Mouse (Mus musculus) CH12.LX (cell line): ENCODE results near the gene Cacng2. TPM values are rescaled to one million over a fixed set of nuclear protein-coding genes. Genes with fewer than 3 reads are reported as not detected.

ENCODE experiments used
- DNase-seq: peaks from one replicate; pipeline ENCODE4 v3.0.0-alpha.2; 2013; ENCODE audit errors: extremely low read depth
- H3K27ac ChIP-seq: 2 replicates; pipeline ENCODE4 v1.5.1; 2012; ENCODE audit warnings: low read depth, mild to moderate bottlenecking, control low read depth, moderate library complexity; ENCODE audit not compliant: insufficient read depth
- H3K27me3 ChIP-seq: replicated peaks from 2 replicates; pipeline ENCODE3; 2012; ENCODE audit warnings: inconsistent platforms
- H3K36me3 ChIP-seq, 2 experiments: replicated peaks in 1 of 2; 2 replicates each; pipeline versions ENCODE3 to v1.6.1; 2012; ENCODE audit warnings: inconsistent platforms in 1 of 2, low read length in 1 of 2, mild to moderate bottlenecking in 1 of 2, mixed read lengths in 1 of 2, moderate library complexity in 1 of 2; ENCODE audit not compliant: control insufficient read depth in 1 of 2, insufficient read depth in 1 of 2
- H3K4me1 ChIP-seq, 2 experiments: 2 replicates each; pipeline ENCODE4 v1.6.1; 2012; ENCODE audit warnings: inconsistent platforms in 1 of 2, moderate library complexity in 1 of 2; ENCODE audit not compliant: insufficient read depth in 2 of 2, control insufficient read depth in 1 of 2
- H3K4me2 ChIP-seq: 2 replicates; pipeline ENCODE4 v1.6.1; 2012; ENCODE audit warnings: low read depth, mild to moderate bottlenecking, control low read depth; ENCODE audit not compliant: poor library complexity, insufficient read depth, severe bottlenecking
- H3K4me3 ChIP-seq, 3 experiments: fragments of 150-350 bp in 1 of 3; sonication (generic) in 1 of 3; replicated peaks in 1 of 3; 2 replicates each; pipeline versions ENCODE3 to v1.5.1; 2011 to 2012; ENCODE audit warnings: low read depth in 2 of 3, low read length in 2 of 3, mild to moderate bottlenecking in 2 of 3, moderate library complexity in 2 of 3, control low read depth in 1 of 3, improper control_type of control experiment in 1 of 3, inconsistent platforms in 1 of 3, mixed read lengths in 1 of 3; ENCODE audit not compliant: poor library complexity in 1 of 3
- H3K79me2 ChIP-seq: replicated peaks from 2 replicates; pipeline ENCODE4 v1.6.1; 2012; ENCODE audit warnings: mild to moderate bottlenecking, moderate library complexity; ENCODE audit not compliant: control insufficient read depth, poor library complexity, insufficient read depth, severe bottlenecking; ENCODE audit errors: extremely low read depth
- H3K9ac ChIP-seq: 2 replicates; pipeline ENCODE4 v1.6.1; 2012; ENCODE audit warnings: low read depth, mild to moderate bottlenecking, control low read depth, moderate library complexity; ENCODE audit not compliant: insufficient read depth
- H3K9me3 ChIP-seq: replicated peaks from 2 replicates; pipeline ENCODE3; 2012; ENCODE audit warnings: low read length, inconsistent platforms, mixed read lengths
- BHLHE40 ChIP-seq: IDR thresholded peaks from 2 replicates; pipeline ENCODE4 v1.6.1; 2011; ENCODE audit warnings: mild to moderate bottlenecking, low read depth, low read length, improper control_type of control experiment
- CHD2 ChIP-seq: IDR thresholded peaks from 2 replicates; pipeline ENCODE4 v1.6.1; 2011; ENCODE audit warnings: low read length, improper control_type of control experiment
- CTCF ChIP-seq, 2 experiments: IDR thresholded peaks in 1 of 2; conservative IDR thresholded peaks in 1 of 2; 2 replicates each; pipeline ENCODE4 v1.5.1; 2011 to 2012; ENCODE audit warnings: low read depth in 2 of 2, low read length in 2 of 2, improper control_type of control experiment in 1 of 2, inconsistent platforms in 1 of 2, mild to moderate bottlenecking in 1 of 2, moderate library complexity in 1 of 2
- ELF1 ChIP-seq: IDR thresholded peaks from 2 replicates; pipeline ENCODE4 v1.6.1; 2014; ENCODE audit warnings: low read depth, mild to moderate bottlenecking, inconsistent platforms, low read length, improper control_type of control experiment
- EP300 ChIP-seq: IDR thresholded peaks from 2 replicates; pipeline ENCODE4 v1.6.1; 2011; ENCODE audit warnings: low read length, improper control_type of control experiment
- ETS1 ChIP-seq: conservative IDR thresholded peaks from 2 replicates; pipeline ENCODE4 v1.6.1; 2012; ENCODE audit warnings: low read depth, mild to moderate bottlenecking, inconsistent platforms, low read length, improper control_type of control experiment, moderate library complexity
- JUND ChIP-seq: conservative IDR thresholded peaks from 2 replicates; pipeline ENCODE4 v1.6.1; 2011; ENCODE audit warnings: low read depth, low read length, improper control_type of control experiment
- MAFK ChIP-seq: IDR thresholded peaks from 2 replicates; pipeline ENCODE4 v1.6.1; 2011; ENCODE audit warnings: low read length, improper control_type of control experiment; ENCODE audit not compliant: insufficient replicate concordance
- MAZ ChIP-seq: IDR thresholded peaks from 2 replicates; pipeline ENCODE4 v1.6.1; 2012; ENCODE audit warnings: low read depth, mild to moderate bottlenecking, inconsistent platforms, low read length, improper control_type of control experiment, moderate library complexity
- MEF2A ChIP-seq: IDR thresholded peaks from 2 replicates; pipeline ENCODE4 v1.6.1; 2014; ENCODE audit warnings: low read depth, mild to moderate bottlenecking, inconsistent platforms, low read length, improper control_type of control experiment, borderline replicate concordance
- MYC ChIP-seq: IDR thresholded peaks from 2 replicates; pipeline ENCODE4 v1.6.1; 2011; ENCODE audit warnings: low read depth, mild to moderate bottlenecking, improper control_type of control experiment, low read length
- NELFE ChIP-seq: IDR thresholded peaks from 2 replicates; pipeline ENCODE4 v1.6.1; 2011; ENCODE audit warnings: low read depth, low read length, improper control_type of control experiment
- PAX5 ChIP-seq: IDR thresholded peaks from 2 replicates; pipeline ENCODE4 v1.6.1; 2012; ENCODE audit warnings: low read length, inconsistent platforms, mixed read lengths
- POLR2A ChIP-seq: IDR thresholded peaks from 2 replicates; pipeline ENCODE4 v1.6.1; 2011; ENCODE audit warnings: low read depth, mild to moderate bottlenecking, improper control_type of control experiment, low read length
- POLR2AphosphoS2 ChIP-seq: IDR thresholded peaks from 2 replicates; pipeline ENCODE4 v1.6.1; 2011; ENCODE audit warnings: low read depth, low read length, improper control_type of control experiment
- RAD21 ChIP-seq: IDR thresholded peaks from 2 replicates; pipeline ENCODE4 v1.6.1; 2011; ENCODE audit warnings: low read depth, mild to moderate bottlenecking, low read length, improper control_type of control experiment, moderate library complexity
- RCOR1 ChIP-seq: conservative IDR thresholded peaks from 2 replicates; pipeline ENCODE4 v1.6.1; 2012; ENCODE audit warnings: low read depth, mild to moderate bottlenecking, inconsistent platforms, low read length, improper control_type of control experiment
- TBP ChIP-seq: conservative IDR thresholded peaks from 2 replicates; pipeline ENCODE4 v1.6.1; 2011; ENCODE audit warnings: low read depth, low read length, improper control_type of control experiment
- UBTF ChIP-seq: IDR thresholded peaks from 2 replicates; pipeline ENCODE4 v1.6.1; 2012; ENCODE audit warnings: low read depth, mild to moderate bottlenecking, inconsistent platforms, low read length, improper control_type of control experiment, moderate library complexity
- USF1 ChIP-seq: IDR thresholded peaks from 2 replicates; pipeline ENCODE4 v1.6.1; 2014; ENCODE audit warnings: low read depth, mild to moderate bottlenecking, inconsistent platforms, low read length, improper control_type of control experiment
- ZC3H11A ChIP-seq: IDR thresholded peaks from 2 replicates; pipeline ENCODE4 v1.6.1; 2012; ENCODE audit warnings: low read depth, mild to moderate bottlenecking, inconsistent platforms, low read length, improper control_type of control experiment
- ZKSCAN1 ChIP-seq: IDR thresholded peaks from 2 replicates; pipeline ENCODE4 v1.6.1; 2012; ENCODE audit warnings: low read depth, inconsistent platforms, low read length, improper control_type of control experiment, borderline replicate concordance
- ZNF384 ChIP-seq: IDR thresholded peaks from 2 replicates; pipeline ENCODE4 v1.6.1; 2012; ENCODE audit warnings: low read depth, low read length, improper control_type of control experiment, inconsistent platforms
- dilution Hi-C: fragments of 300-500 bp; cut with MboI; formaldehyde crosslinking; loops from 2 replicates; pipeline ENCODE4 v1.14.3; 2020; ENCODE audit warnings: low sequenced_read_pairs; ENCODE audit not compliant: extremely low pct_unique_long_range_greater_than_20kb, extremely low pct_ligation_motif_present
- in situ Hi-C: fragments of 300-500 bp; cut with MboI; formaldehyde crosslinking; loops from 3 replicates; pipeline ENCODE4 v1.14.3; 2019; ENCODE audit warnings: low sequenced_read_pairs, low pct_ligation_motif_present, low pct_unique_long_range_greater_than_20kb, mixed read lengths
- polyA plus RNA-seq: library from polyadenylated mRNA; unstranded; fragments of >175 nt; gene quantifications from 2 replicates; pipeline ENCODE4 v1.2.1, GENCODE M21; 2012; ENCODE audit warnings: low read depth; ENCODE audit not compliant: insufficient read length
- total RNA-seq, 2 experiments: library from RNA; depleted of rRNA; stranded (reverse); fragments of 300-350 nt in 1 of 2; fragments of >200 nt in 1 of 2; gene quantifications; 2 replicates each; pipeline ENCODE4 v1.2.3; 2012 to 2014

The Cacng2 gene
- total and polyA plus RNA-seq, 3 experiments: not detected

DNA sequence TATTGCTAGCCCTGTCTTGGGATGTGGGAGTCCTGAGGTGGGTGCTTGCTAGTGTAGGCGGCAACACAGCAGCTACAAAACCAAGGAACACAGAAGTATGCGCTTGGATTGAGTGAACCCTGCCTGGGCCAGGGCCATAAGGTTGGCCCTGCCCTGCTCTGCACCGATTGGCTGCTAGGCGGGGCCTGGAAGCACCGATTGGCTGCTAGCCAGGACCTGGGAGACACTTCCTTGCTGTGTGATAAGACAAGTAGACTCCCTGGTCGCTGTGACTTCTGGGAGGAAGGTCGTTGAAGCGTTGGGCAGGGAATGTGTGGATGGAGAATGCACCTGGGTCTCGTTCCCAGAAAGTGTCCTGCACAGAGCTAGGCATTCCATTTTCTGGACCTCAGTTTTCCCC is 115.9 kb downstream of the Cacng2 start:
- Histone ChIP-seq H3K4me2 (no peak overlapping the region), H3K27ac (no peak overlapping the region), H3K36me3 (no peaks in the 10 kb centered on the region), H3K4me3 (no peak overlapping the region)
- in situ Hi-C loops: loop anchor here (10.0 kb wide), 1 partner anchor 151 kb away; no protein-coding TSS in a partner anchor
- TF ChIP-seq CHD2 (no peak), ZC3H11A (no peak), POLR2AphosphoS2 (no peak), RCOR1 (no peak), ELF1 (no peak), POLR2A (no peak), EP300 (no peak), ETS1 (no peak), ZNF384 (no peak)
- TF ChIP-seq, all 38 proteins: peak for 0
- peak; percentile 9 for DNase-seq
- Histone ChIP-seq H3K9me3 (no peaks in the 10 kb centered on the region), H3K9ac (no peak overlapping the region), H3K79me2 (no peaks in the 10 kb centered on the region), H3K4me1 (no peaks in the 10 kb centered on the region), H3K27me3 (peaks cover 92% of the 10 kb centered on the region)
- dilution Hi-C loops: no loop called here

DNA sequence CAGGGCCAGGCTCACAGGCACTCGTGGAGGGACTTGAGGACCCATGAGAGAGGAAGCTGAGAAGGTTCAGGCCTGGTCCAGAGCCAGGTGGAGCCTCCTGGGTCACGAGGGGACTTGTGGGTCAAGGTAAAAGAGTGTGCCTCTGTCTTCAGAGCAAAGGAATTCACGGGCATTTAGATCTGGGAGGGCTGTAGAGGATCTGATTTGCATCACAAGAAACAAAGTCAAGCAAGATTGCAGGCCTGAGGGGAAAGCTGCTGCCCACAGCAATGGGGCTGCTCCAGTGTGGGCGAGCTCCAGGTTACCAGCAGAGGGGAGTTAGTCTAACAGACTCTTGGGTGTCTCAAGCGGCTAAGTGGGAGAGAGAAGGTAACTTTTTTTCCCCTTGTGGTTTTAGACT is 118.4 kb downstream of the Cacng2 start:
- no peak overlapping the region for H3K4me3 ChIP-seq
- TF ChIP-seq UBTF: no peak
- TF ChIP-seq CTCF (conservative IDR thresholded peaks at IDR 0.05 in 1 of 2, IDR thresholded peaks at IDR 0.05 in 1 of 2; ENCODE audit: low read depth in 2 of 2, low read length in 2 of 2): no peak
- no peak for TF ChIP-seq POLR2AphosphoS2
- TF ChIP-seq RAD21: no peak
- no peak for TF ChIP-seq PAX5
- no peak for TF ChIP-seq JUND
- no peak for TF ChIP-seq MAZ
- TF ChIP-seq ZC3H11A: no peak
- no peak for TF ChIP-seq USF1
- TF ChIP-seq TBP: no peak
- no peak for TF ChIP-seq MEF2A
- no peak for TF ChIP-seq CHD2
- TF ChIP-seq MYC: no peak
- TF ChIP-seq NELFE: no peak
- TF ChIP-seq ZKSCAN1: no peak
- TF ChIP-seq RCOR1: no peak
- no peak for TF ChIP-seq EP300
- TF ChIP-seq MAFK: no peak
- TF ChIP-seq BHLHE40: no peak
- TF ChIP-seq, all 38 proteins: peak for 0
- in situ Hi-C loops (loop anchor here (10.0 kb wide), 1 partner anchor 153 kb away; no protein-coding TSS in a partner anchor), dilution Hi-C loops (no loop called here)
- no peak overlapping the region for H3K9ac ChIP-seq
- peaks cover 92% of the 10 kb centered on the region for H3K27me3 ChIP-seq
- H3K4me1 ChIP-seq: no peaks in the 10 kb centered on the region
- H3K4me2 ChIP-seq: no peak overlapping the region
- no peaks in the 10 kb centered on the region for H3K79me2 ChIP-seq
- H3K36me3 ChIP-seq: no peaks in the 10 kb centered on the region
- no peaks in the 10 kb centered on the region for H3K9me3 ChIP-seq
- H3K27ac ChIP-seq: no peak overlapping the region
- no peak for DNase-seq
